Mouse (Mus musculus) testis, adult 2 months (tissue): ENCODE results near the gene Traf4.

Source experiments
- CTCF ChIP-seq: fragments of 200-500 bp; IDR thresholded peaks from 2 replicates; pipeline ENCODE4 v1.5.1; 2012; ENCODE audit warnings: low read depth, mild to moderate bottlenecking, inconsistent platforms, low read length, moderate library complexity; ENCODE audit not compliant: control insufficient read depth, insufficient read depth, insufficient replicate concordance
- POLR2A ChIP-seq: fragments of 200-500 bp; IDR thresholded peaks from 2 replicates; pipeline ENCODE4 v1.6.1; 2012; ENCODE audit warnings: low read depth, mild to moderate bottlenecking, inconsistent platforms, low read length, moderate library complexity; ENCODE audit not compliant: control insufficient read depth

GRCm38 (mm10) chr11:78166161-78166560 is 772 bp upstream of the Traf4 start:
- no peak for TF ChIP-seq POLR2A
- no peak for TF ChIP-seq CTCF
